In genomic region chr5:24730488-24730871, GRCm38 (mm10) we compare ENCODE assay signal across 7 mouse cellular contexts. TPM values are rescaled to one million over a fixed set of nuclear protein-coding genes. Genes with fewer than 3 reads are reported as not detected.
A peak's percentile ranks its signal among the peaks of the same experiment; 100 is the strongest.
DNase-seq lines count a peak whose midpoint lies in the region; ATAC-seq and TF ChIP-seq lines count a peak whose summit lies in the region.

Wdr86 (minus strand) TSS chr5:24730727.

- peaks cover 8% of the 10 kb centered on the region; the same call in 1 of the 2 replicates for H3K36me3 ChIP-seq in E14TG2a.4 (ENCODE audit: insufficient read depth, low read length)
- H3K36me3 ChIP-seq in heart, postnatal 0 days (replicated peaks; ENCODE audit: control insufficient read depth, insufficient read depth, low read length), result no peaks in the 10 kb centered on the region
- no peaks in the 10 kb centered on the region for H3K36me3 ChIP-seq in liver, embryonic 14.5 days (replicated peaks; ENCODE audit: control insufficient read depth, insufficient read depth, low read depth)

- peaks cover 79% of the 10 kb centered on the region for H3K4me1 ChIP-seq in E14TG2a.4 (replicated peaks; ENCODE audit: low read depth, low read length)
- H3K4me1 ChIP-seq in heart, postnatal 0 days (ENCODE audit: control insufficient read depth, insufficient read depth), result peaks cover 27% of the 10 kb centered on the region
- H3K4me1 ChIP-seq in liver, embryonic 14.5 days (replicated peaks; ENCODE audit: control insufficient read depth in 2 of 2, insufficient read depth in 2 of 2, low read length in 1 of 2), result peaks cover 3 to 9% of the 10 kb centered on the region in 2 experiments; a peak in 2 of 4 replicates

- DNase-seq in ES-CJ7 (ENCODE audit: low read depth, low spot score), result peak; percentile 61
- no peak for DNase-seq in heart, postnatal 0 days (ENCODE audit: low spot score)
- DNase-seq in liver, embryonic 14.5 days (ENCODE audit: low read depth in 3 of 3, low spot score in 3 of 3), result no peak
- DNase-seq in layer of hippocampus, postnatal 14 days (ENCODE audit: low spot score in 2 of 2), result no peak
- DNase-seq in Muller cell, postnatal 12 days (ENCODE audit: inconsistent ontology term), result no peak

- WGBS in heart, postnatal 0 days, result under 1% methylated on average over 23 of the region's 23 CpGs
- whole genome bisulfite sequencing in liver, embryonic 14.5 days (ENCODE audit: insufficient replicate concordance), result under 1% methylated on average over 23 of the region's 23 CpGs

- TF ChIP-seq CTCF in E14TG2a.4 (conservative IDR thresholded peaks at IDR 0.05; ENCODE audit: low read length), result no peak
- TF ChIP-seq CTCF in heart, postnatal 0 days (IDR thresholded peaks at IDR 0.05; ENCODE audit: low read depth), result no peak
- no peak for TF ChIP-seq CTCF in liver, embryonic 14.5 days (IDR thresholded peaks at IDR 0.05; ENCODE audit: low read depth)

- H3K27me3 ChIP-seq in E14TG2a.4 (ENCODE audit: insufficient read depth, low read length), result peaks cover 34% of the 10 kb centered on the region
- H3K27me3 ChIP-seq in heart, postnatal 0 days (ENCODE audit: control insufficient read depth, insufficient read depth, low read length), result peaks cover 29% of the 10 kb centered on the region
- peaks cover 33% of the 10 kb centered on the region for H3K27me3 ChIP-seq in liver, embryonic 14.5 days (ENCODE audit: control insufficient read depth, insufficient read depth, low read length)

- H3K4me2 ChIP-seq in heart, postnatal 0 days (ENCODE audit: low read depth, low read length), result peak within 1 kb of the TSS; percentile 71
- H3K4me2 ChIP-seq in liver, embryonic 14.5 days (ENCODE audit: low read depth), result peak within 1 kb of the TSS; percentile 50

- no peak for ATAC-seq in heart, postnatal 0 days (ENCODE audit: insufficient read depth, low read depth)
- no peak for ATAC-seq in liver, embryonic 14.5 days (ENCODE audit: insufficient read depth)
- no peak for ATAC-seq in cerebellum, adult (ENCODE audit: insufficient number of reproducible peaks, low FRiP score, low TSS enrichment)

- H3K27ac ChIP-seq in heart, postnatal 0 days (ENCODE audit: low read depth), result no peak within 1 kb of the TSS
- no peak within 1 kb of the TSS for H3K27ac ChIP-seq in liver, embryonic 14.5 days

- no peak for TF ChIP-seq EP300 in heart, postnatal 0 days (IDR thresholded peaks at IDR 0.05; ENCODE audit: low read depth)
- TF ChIP-seq EP300 in liver, embryonic 14.5 days (IDR thresholded peaks at IDR 0.05; ENCODE audit: low read depth), result no peak

- H3K4me3 ChIP-seq in E14TG2a.4 (replicated peaks; ENCODE audit: low read length), result peak within 1 kb of the TSS; percentile 85
- H3K4me3 ChIP-seq in heart, postnatal 0 days (ENCODE audit: low read depth, low read length), result peak within 1 kb of the TSS; percentile 48
- H3K4me3 ChIP-seq in liver, embryonic 14.5 days (ENCODE audit: insufficient read depth in 1 of 2, low read depth in 2 of 2, low read length in 2 of 2), result peak within 1 kb of the TSS; percentile 35 to 39

- peak within 1 kb of the TSS; percentile 32; the same call in 1 of the 2 replicates for H3K9ac ChIP-seq in heart, postnatal 0 days (replicated peaks; ENCODE audit: low read depth, low read length)
- H3K9ac ChIP-seq in liver, embryonic 14.5 days (replicated peaks), result no peak within 1 kb of the TSS

- no peaks in the 10 kb centered on the region for H3K9me3 ChIP-seq in E14TG2a.4 (ENCODE audit: low read length)
- no peaks in the 10 kb centered on the region for H3K9me3 ChIP-seq in heart, postnatal 0 days (replicated peaks; ENCODE audit: control insufficient read depth, low read length)
- H3K9me3 ChIP-seq in liver, embryonic 14.5 days (ENCODE audit: control insufficient read depth, low read length), result no peaks in the 10 kb centered on the region

RNA-seq across cellular contexts. Expression of gene Wdr86, which starts in this region (rescaled TPM):
- 3.4 and 5.1 TPM in 2 replicates for total RNA-seq in heart, postnatal 0 days (2014; rRNA removed; ENCODE audit: low replicate concordance)
- 2.7 and 2.8 TPM in 2 replicates for polyA plus RNA-seq in heart, postnatal 0 days (2015; fragmentation: Nextera tagmentation; extraction: Ambion mirVana)
- polyA plus RNA-seq in liver, embryonic 14.5 days (2012; rRNA removed), result 1.4 TPM in 2 replicates
- 1.1 and 1.5 TPM in 2 replicates for polyA plus RNA-seq in liver, embryonic 14.5 days (2014; fragmentation: Nextera tagmentation; extraction: Ambion mirVana)
- total RNA-seq in layer of hippocampus, postnatal 14 days (2021), result 1 to 10 TPM; 1.1 to 4.7 TPM
